Mouse (Mus musculus) embryonic facial prominence, embryonic 15.5 days (tissue): Measurements from ENCODE around the gene Olfr622. TPM values are rescaled to one million over a fixed set of nuclear protein-coding genes. Genes with fewer than 3 reads are reported as not detected.

ENCODE experiments used
- ATAC-seq: fragments of 200-750 bp; cut with Nextera tagmentation; 2 replicates; pipeline ENCODE4 v1.8.0; 2017; ENCODE audit warnings: low read depth, moderate TSS enrichment; ENCODE audit not compliant: insufficient number of reproducible peaks, low FRiP score, low TSS enrichment
- H3K27ac ChIP-seq: fragments of 300-500 bp; sonication (generic); replicated peaks from 2 replicates; pipeline ENCODE4 v1.5.1; 2015; ENCODE audit warnings: mild to moderate bottlenecking, inconsistent platforms
- H3K27me3 ChIP-seq: fragments of 300-500 bp; sonication (generic); 2 replicates; pipeline ENCODE4 v1.6.1; 2015; ENCODE audit warnings: inconsistent platforms
- H3K36me3 ChIP-seq: fragments of 300-500 bp; sonication (generic); 2 replicates; pipeline ENCODE4 v1.6.1; 2015; ENCODE audit warnings: mild to moderate bottlenecking, inconsistent platforms
- H3K4me1 ChIP-seq: fragments of 300-500 bp; sonication (generic); 2 replicates; pipeline ENCODE4 v1.6.1; 2015; ENCODE audit warnings: inconsistent platforms
- H3K4me2 ChIP-seq: fragments of 300-500 bp; sonication (generic); replicated peaks from 2 replicates; pipeline ENCODE4 v1.6.1; 2015; ENCODE audit warnings: mild to moderate bottlenecking, inconsistent platforms
- H3K4me3 ChIP-seq: fragments of 300-500 bp; sonication (generic); replicated peaks from 2 replicates; pipeline ENCODE4 v1.5.1; 2015; ENCODE audit warnings: mild to moderate bottlenecking, inconsistent platforms
- H3K9ac ChIP-seq: fragments of 300-500 bp; sonication (generic); 2 replicates; pipeline ENCODE4 v1.6.1; 2015; ENCODE audit warnings: inconsistent platforms
- H3K9me3 ChIP-seq: fragments of 300-500 bp; sonication (generic); replicated peaks from 2 replicates; pipeline ENCODE4 v1.6.1; 2016; ENCODE audit warnings: inconsistent platforms
- WGBS: fragments of 180-500 bp; shearing (Covaris S2); methylation state at CpG from one replicate; pipeline ENCODE4 v1.1.7; 2015; 5-methylcytosine and 5-hydroxymethylcytosine counted together
- polyA plus RNA-seq: library from polyadenylated mRNA; unstranded; fragments of >200 nt; fragmentation: Nextera tagmentation; extraction: Ambion mirVana; gene quantifications from 2 replicates; pipeline ENCODE4 v1.2.1, GENCODE M21; 2015

Gene Olfr622
- 0.29 and 0.68 TPM in 2 replicates for polyA plus RNA-seq

DNA sequence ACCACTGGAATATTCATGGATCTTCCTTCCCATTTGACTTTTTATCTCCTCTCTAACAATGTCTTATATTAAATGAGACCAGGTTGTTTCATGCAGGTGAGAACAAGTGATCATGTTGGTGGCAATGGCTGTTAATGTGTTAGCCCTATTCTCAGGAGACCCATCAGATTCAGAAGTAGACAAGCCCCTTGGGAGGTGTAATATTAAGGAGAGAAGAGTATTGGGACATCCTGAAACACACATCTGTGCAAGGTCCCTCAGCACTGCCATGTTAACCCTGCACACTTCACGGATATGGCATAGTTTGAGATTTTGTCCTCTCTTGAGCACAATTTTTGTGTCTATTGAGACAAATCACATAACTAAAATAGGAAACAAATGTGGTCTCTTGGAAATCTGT, at the start of gene Olfr622:
Gene Olfr622, minus strand, starts transcription at position 101 of the 400 bp plus-strand sequence.
- H3K4me3 ChIP-seq: no peak within 1 kb of the TSS
- ATAC-seq: no peak
- no peaks in the 10 kb centered on the region for H3K4me1 ChIP-seq
- H3K9me3 ChIP-seq: no peaks in the 10 kb centered on the region
- no peak within 1 kb of the TSS for H3K4me2 ChIP-seq
- H3K36me3 ChIP-seq: no peaks in the 10 kb centered on the region
- H3K27ac ChIP-seq: no peak within 1 kb of the TSS
- no peak within 1 kb of the TSS for H3K9ac ChIP-seq
- H3K27me3 ChIP-seq: no peaks in the 10 kb centered on the region
- WGBS: 61% methylated on average over 1 of the region's 1 CpGs

DNA sequence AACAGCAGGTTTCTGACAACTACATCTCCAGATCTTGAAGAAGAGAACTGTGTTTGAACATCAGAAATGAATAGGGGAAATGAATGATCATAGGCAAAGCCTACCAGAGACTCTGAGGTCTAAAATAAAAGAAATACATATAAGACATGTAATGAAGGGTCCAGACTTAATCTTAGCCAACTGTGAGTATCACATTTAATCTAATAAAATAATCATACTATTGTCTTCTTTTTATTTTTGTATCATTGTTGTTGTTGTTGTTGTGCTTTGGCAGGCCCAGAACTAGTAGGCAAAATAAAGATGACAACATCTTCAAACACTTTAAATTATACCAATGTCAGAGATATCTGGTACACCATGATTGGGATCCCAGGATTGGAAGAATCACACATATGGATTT, 39.9 kb upstream of the Olfr622 start, which contains the start of gene Olfr625-ps1:
Gene Olfr625-ps1, plus strand, starts transcription at position 301 of the 400 bp plus-strand sequence.
- ATAC-seq: no peak
- Histone ChIP-seq H3K9me3 (no peaks in the 10 kb centered on the region), H3K27ac (no peak within 1 kb of the TSS), H3K4me3 (no peak within 1 kb of the TSS), H3K36me3 (no peaks in the 10 kb centered on the region), H3K4me2 (no peak within 1 kb of the TSS), H3K27me3 (no peaks in the 10 kb centered on the region), H3K9ac (no peak within 1 kb of the TSS), H3K4me1 (no peaks in the 10 kb centered on the region)

DNA sequence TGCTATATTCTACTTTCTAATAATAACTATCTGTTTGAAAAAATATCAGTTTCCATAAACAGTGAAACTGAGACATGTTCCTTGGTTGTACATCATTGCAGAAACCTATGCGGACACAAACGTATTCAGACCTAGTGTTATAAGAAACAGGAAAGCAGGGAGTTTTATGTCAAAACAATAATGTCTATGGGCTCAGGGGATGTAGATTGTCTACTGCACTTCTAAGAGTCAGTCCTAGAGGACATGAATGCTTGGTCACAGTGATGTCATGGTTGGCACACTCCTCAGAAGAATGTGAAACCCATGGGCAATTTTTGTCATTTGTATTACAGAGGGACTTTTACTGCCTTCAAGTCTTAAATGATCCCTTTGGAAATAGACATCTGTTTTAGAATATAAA, 28.6 kb upstream of the Olfr622 start, which contains the start of gene Olfr624:
Gene Olfr624, minus strand, starts transcription at position 101 of the 400 bp plus-strand sequence.
- Histone ChIP-seq H3K4me1 (no peaks in the 10 kb centered on the region), H3K9ac (no peak within 1 kb of the TSS), H3K36me3 (no peaks in the 10 kb centered on the region), H3K4me3 (no peak within 1 kb of the TSS), H3K9me3 (no peaks in the 10 kb centered on the region), H3K4me2 (no peak within 1 kb of the TSS), H3K27ac (no peak within 1 kb of the TSS), H3K27me3 (no peaks in the 10 kb centered on the region)
- WGBS: 81% methylated on average over 2 of the region's 2 CpGs
- ATAC-seq: no peak

DNA sequence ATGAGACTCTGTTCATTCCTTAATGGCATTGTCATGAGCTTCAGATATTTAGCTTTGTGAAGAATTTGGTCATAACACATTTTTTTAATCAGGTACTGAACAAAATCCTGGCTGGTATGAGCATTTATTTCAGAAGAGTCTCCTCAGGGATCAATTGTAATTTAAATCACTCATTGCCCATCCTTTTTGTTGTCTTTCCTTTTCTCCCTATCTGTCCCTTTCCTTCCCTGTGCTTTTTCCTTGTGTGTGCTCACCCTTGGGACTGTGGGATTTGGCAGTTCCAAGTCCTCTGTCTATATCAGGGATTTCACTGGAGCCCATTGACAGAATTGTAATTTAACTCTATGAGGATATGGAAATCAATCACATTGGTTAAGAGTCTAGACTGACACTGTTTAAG, 21.1 kb upstream of the Olfr622 start, which contains the start of gene Olfr623:
Gene Olfr623, minus strand, starts transcription at position 101 of the 400 bp plus-strand sequence.
- Histone ChIP-seq H3K9ac (no peak within 1 kb of the TSS), H3K4me2 (no peak within 1 kb of the TSS), H3K36me3 (no peaks in the 10 kb centered on the region), H3K4me1 (no peaks in the 10 kb centered on the region), H3K4me3 (no peak within 1 kb of the TSS), H3K9me3 (no peaks in the 10 kb centered on the region), H3K27ac (no peak within 1 kb of the TSS), H3K27me3 (no peaks in the 10 kb centered on the region)
- ATAC-seq: no peak

DNA sequence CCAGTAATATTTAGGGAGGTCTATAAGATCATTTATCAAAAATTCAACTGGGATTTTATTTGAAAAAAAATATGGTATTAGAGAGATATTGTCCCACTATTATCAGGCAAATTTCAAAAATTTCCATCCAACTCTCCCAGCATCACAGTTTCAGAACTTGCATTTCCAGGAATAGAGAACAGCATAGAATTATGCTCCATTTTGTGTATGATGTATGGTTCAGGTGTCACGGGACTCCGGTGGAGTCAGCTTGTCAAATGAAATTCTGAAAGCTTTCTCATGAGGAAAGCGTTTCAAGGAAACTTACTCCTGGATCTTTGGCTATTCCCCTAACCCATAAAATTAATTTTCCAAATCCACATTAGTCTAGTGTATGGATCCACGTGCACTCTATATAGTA, 1.6 kb upstream of the Olfr622 start:
- no peak overlapping the region for H3K4me3 ChIP-seq
- no peak for ATAC-seq
- no peak overlapping the region for H3K27ac ChIP-seq
- 84% methylated on average over 4 of the region's 4 CpGs for WGBS
- H3K9me3 ChIP-seq: no peaks in the 10 kb centered on the region
- H3K4me1 ChIP-seq: no peaks in the 10 kb centered on the region
- no peak overlapping the region for H3K9ac ChIP-seq
- no peak overlapping the region for H3K4me2 ChIP-seq
- no peaks in the 10 kb centered on the region for H3K36me3 ChIP-seq
- no peaks in the 10 kb centered on the region for H3K27me3 ChIP-seq

DNA sequence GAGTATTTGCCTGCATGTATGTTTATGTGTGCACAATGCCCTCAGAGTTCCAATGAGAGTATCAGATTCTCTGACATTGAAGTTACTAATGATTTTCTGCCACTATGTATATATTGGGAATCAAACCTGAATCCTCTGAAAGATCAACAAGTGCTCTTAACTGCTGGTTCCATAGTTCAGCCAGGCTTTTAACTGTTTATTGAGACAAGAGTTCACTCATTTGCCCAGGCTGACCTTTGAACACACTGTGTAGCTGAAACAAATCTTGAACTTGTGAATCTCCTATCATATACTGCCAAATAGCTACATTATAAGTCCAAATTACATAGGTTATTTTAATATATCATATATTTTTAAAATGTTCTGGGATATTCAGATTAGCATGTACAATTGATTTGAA, 5.7 kb downstream of the Olfr622 start:
- ATAC-seq: no peak
- no peaks in the 10 kb centered on the region for H3K9me3 ChIP-seq
- no peak overlapping the region for H3K4me2 ChIP-seq
- no peaks in the 10 kb centered on the region for H3K36me3 ChIP-seq
- H3K27me3 ChIP-seq: no peaks in the 10 kb centered on the region
- H3K9ac ChIP-seq: no peak overlapping the region
- no peak overlapping the region for H3K4me3 ChIP-seq
- no peak overlapping the region for H3K27ac ChIP-seq
- H3K4me1 ChIP-seq: no peaks in the 10 kb centered on the region

DNA sequence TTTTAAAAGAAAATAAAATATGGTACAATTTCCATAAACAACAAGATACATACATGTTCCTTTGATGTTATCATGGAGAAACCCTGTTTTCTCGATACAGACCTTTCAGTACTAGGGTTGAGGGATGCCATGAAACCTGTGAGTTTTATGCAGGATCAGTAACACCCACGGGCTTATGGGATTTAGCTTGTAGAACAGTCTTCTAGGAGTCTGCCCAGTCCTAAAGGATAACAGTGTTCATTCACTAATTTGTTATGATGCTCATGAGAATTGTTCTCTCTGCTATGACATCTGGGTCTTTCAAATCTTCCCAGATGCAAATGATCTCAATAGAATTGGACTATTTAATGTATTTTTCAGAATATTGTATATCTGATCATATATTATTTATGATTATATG, 30.1 kb downstream of the Olfr622 start, which contains the start of gene Olfr620:
Gene Olfr620, minus strand, starts transcription at position 101 of the 400 bp plus-strand sequence.
- H3K4me1 ChIP-seq: no peaks in the 10 kb centered on the region
- no peaks in the 10 kb centered on the region for H3K36me3 ChIP-seq

DNA sequence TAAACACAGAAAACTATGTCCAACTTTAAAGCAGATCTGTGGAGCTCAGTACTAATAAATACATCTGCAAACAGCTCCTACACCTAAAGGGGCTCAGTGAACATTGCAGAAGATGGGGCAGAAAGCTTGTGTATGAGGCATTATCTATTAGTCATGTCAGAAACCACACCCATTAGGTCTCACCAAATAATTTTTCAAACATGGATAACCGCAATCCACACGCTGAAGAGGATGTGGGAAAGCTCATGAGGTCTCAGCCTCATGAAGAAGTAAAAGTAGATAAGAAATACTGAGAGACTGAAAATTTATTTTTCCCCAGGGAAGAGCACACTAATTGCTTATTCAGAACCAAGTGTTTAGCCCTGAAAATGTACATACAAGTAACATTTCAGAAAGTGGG, 35.1 kb downstream of the Olfr622 start:
- WGBS: 74% methylated on average over 2 of the region's 2 CpGs
- Histone ChIP-seq H3K4me2 (no peak overlapping the region), H3K4me3 (no peak overlapping the region), H3K9ac (no peak overlapping the region), H3K27ac (no peak overlapping the region), H3K27me3 (no peaks in the 10 kb centered on the region), H3K9me3 (no peaks in the 10 kb centered on the region), H3K36me3 (no peaks in the 10 kb centered on the region), H3K4me1 (no peaks in the 10 kb centered on the region)
- no peak for ATAC-seq

More for the DNA sequence above, 30.1 kb downstream of the Olfr622 start, which contains the start of gene Olfr620:
- no peak for ATAC-seq
- Histone ChIP-seq H3K9ac (no peak within 1 kb of the TSS), H3K27me3 (no peaks in the 10 kb centered on the region), H3K4me3 (no peak within 1 kb of the TSS), H3K4me2 (no peak within 1 kb of the TSS), H3K9me3 (no peaks in the 10 kb centered on the region), H3K27ac (no peak within 1 kb of the TSS)
- WGBS: 71% methylated on average over 2 of the region's 2 CpGs

DNA sequence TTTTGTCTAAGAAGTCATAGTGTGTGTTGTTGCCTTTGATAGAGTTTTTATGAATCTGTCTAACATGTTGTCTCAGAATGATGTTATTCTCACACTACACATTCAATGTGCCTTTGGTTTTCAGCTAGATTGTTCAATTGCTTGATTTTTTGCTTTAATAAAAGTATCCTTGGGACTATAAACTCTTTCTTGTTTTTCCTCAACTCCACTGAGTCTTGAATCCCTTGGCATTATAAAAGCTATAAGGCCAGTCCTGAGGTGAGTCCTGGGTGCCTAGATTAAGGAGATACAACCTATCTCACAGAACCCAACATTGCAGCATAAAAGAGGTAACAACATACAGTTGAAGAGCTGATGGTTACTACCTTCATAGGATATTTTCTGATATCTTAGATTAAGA, 42.2 kb downstream of the Olfr622 start, which contains the start of gene Olfr619:
Gene Olfr619, plus strand, starts transcription at position 301 of the 400 bp plus-strand sequence.
- H3K9me3 ChIP-seq: no peaks in the 10 kb centered on the region
- ATAC-seq: no peak
- H3K4me2 ChIP-seq: no peak within 1 kb of the TSS
- no peaks in the 10 kb centered on the region for H3K36me3 ChIP-seq
- H3K4me3 ChIP-seq: no peak within 1 kb of the TSS
- H3K9ac ChIP-seq: no peak within 1 kb of the TSS
- H3K4me1 ChIP-seq: no peaks in the 10 kb centered on the region
- no peak within 1 kb of the TSS for H3K27ac ChIP-seq
- no peaks in the 10 kb centered on the region for H3K27me3 ChIP-seq

DNA sequence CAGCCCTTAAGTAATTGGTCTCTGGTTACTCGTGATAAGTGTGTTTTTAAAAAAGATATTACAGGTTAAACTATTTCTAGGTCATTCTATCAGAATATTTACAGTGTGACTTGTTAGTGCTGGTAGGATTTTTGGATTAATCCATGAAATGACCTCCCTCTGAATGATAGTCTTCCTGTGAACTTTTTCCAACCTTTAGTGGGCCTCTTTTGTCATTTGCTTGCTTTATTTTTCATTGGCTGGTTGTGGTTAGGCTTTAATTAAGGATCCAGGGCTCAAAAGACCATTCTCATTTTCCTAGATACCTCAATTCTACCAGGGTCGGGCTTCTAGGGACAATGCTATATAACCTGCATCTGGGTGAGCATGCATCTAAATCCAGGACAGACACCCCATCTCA, 52.7 kb downstream of the Olfr622 start, which contains the start of gene Olfr618:
Gene Olfr618, plus strand, starts transcription at position 301 of the 400 bp plus-strand sequence.
- WGBS: 52% methylated on average over 2 of the region's 2 CpGs
- no peak for ATAC-seq
- Histone ChIP-seq H3K4me1 (no peaks in the 10 kb centered on the region), H3K27ac (no peak within 1 kb of the TSS), H3K9me3 (no peaks in the 10 kb centered on the region), H3K9ac (no peak within 1 kb of the TSS), H3K36me3 (no peaks in the 10 kb centered on the region), H3K4me2 (no peak within 1 kb of the TSS), H3K4me3 (no peak within 1 kb of the TSS), H3K27me3 (no peaks in the 10 kb centered on the region)
